Mouse (Mus musculus) stomach, embryonic 16.5 days (tissue): ENCODE results near the gene Nbl1. TPM values are rescaled to one million over a fixed set of nuclear protein-coding genes. Genes with fewer than 3 reads are reported as not detected.

ENCODE experiments used
- ATAC-seq: fragments of 200-750 bp; cut with Nextera tagmentation; 2 replicates; pipeline ENCODE4 v1.8.0; 2017; ENCODE audit warnings: moderate number of reproducible peaks, moderate TSS enrichment; ENCODE audit not compliant: insufficient read depth, low FRiP score
- H3K27ac ChIP-seq: fragments of 300-500 bp; sonication (generic); 2 replicates; pipeline ENCODE4 v1.5.1; 2014; ENCODE audit warnings: low read length
- H3K27me3 ChIP-seq: fragments of 300-500 bp; sonication (generic); 2 replicates; pipeline ENCODE4 v1.6.1; 2014; ENCODE audit warnings: low read length, control low read depth, mixed read lengths; ENCODE audit not compliant: control insufficient read depth, insufficient read depth
- H3K36me3 ChIP-seq: fragments of 300-500 bp; sonication (generic); 2 replicates; pipeline ENCODE4 v1.6.1; 2014; ENCODE audit warnings: low read length; ENCODE audit not compliant: control insufficient read depth, insufficient read depth
- H3K4me1 ChIP-seq: fragments of 300-500 bp; sonication (generic); 2 replicates; pipeline ENCODE4 v1.6.1; 2014; ENCODE audit warnings: low read length, control low read depth, mixed read lengths; ENCODE audit not compliant: control insufficient read depth, insufficient read depth
- H3K4me2 ChIP-seq: fragments of 300-500 bp; sonication (generic); 2 replicates; pipeline ENCODE4 v1.6.1; 2014; ENCODE audit warnings: low read depth, low read length, mixed read lengths
- H3K4me3 ChIP-seq: fragments of 300-500 bp; sonication (generic); replicated peaks from 2 replicates; pipeline ENCODE4 v1.5.1; 2014; ENCODE audit warnings: mild to moderate bottlenecking, low read length
- H3K9ac ChIP-seq: fragments of 300-500 bp; sonication (generic); 2 replicates; pipeline ENCODE4 v1.6.1; 2014; ENCODE audit warnings: low read length
- H3K9me3 ChIP-seq: fragments of 300-500 bp; sonication (generic); replicated peaks from 2 replicates; pipeline ENCODE4 v1.6.1; 2016; ENCODE audit warnings: low read length, control low read depth; ENCODE audit not compliant: control insufficient read depth
- WGBS: fragments of 180-500 bp; shearing (Covaris S2); extraction: QIAGEN DNeasy Blood & Tissue Kit; methylation state at CpG from one replicate; pipeline ENCODE4 v1.1.7; 2014; 5-methylcytosine and 5-hydroxymethylcytosine counted together
- polyA plus RNA-seq: library from polyadenylated mRNA; unstranded; fragments of >200 nt; fragmentation: Nextera tagmentation; extraction: Ambion mirVana; gene quantifications from 2 replicates; pipeline ENCODE4 v1.2.1, GENCODE M21; 2015

Gene Nbl1
- polyA plus RNA-seq, 1 experiment from 2014 or later = 48.8 TPM

- H3K9me3 ChIP-seq = no peaks in the 10 kb centered on the region
- no peak overlapping the region for H3K27ac ChIP-seq
- WGBS = 84% methylated on average over 5 of the region's 5 CpGs
- no peak for ATAC-seq
- no peaks in the 10 kb centered on the region for H3K4me1 ChIP-seq
- no peak overlapping the region for H3K4me3 ChIP-seq
- no peaks in the 10 kb centered on the region for H3K36me3 ChIP-seq
- H3K4me2 ChIP-seq = no peak overlapping the region
- no peaks in the 10 kb centered on the region for H3K27me3 ChIP-seq
- no peak overlapping the region for H3K9ac ChIP-seq
Observed at GRCm38 (mm10) chr4:139058029-139058428, 34.8 kb downstream of the Nbl1 start.

- WGBS = 71% methylated on average over 5 of the region's 5 CpGs
- ATAC-seq = no peak
- Histone ChIP-seq H3K4me3 (no peak overlapping the region), H3K4me1 (no peaks in the 10 kb centered on the region), H3K4me2 (no peak overlapping the region), H3K27me3 (no peaks in the 10 kb centered on the region), H3K27ac (no peak overlapping the region), H3K9ac (no peak overlapping the region), H3K9me3 (no peaks in the 10 kb centered on the region), H3K36me3 (no peaks in the 10 kb centered on the region)
Observed at GRCm38 (mm10) chr4:139057291-139057690, 35.5 kb downstream of the Nbl1 start.

- Histone ChIP-seq H3K27ac (no peak overlapping the region), H3K4me2 (no peak overlapping the region), H3K36me3 (no peaks in the 10 kb centered on the region), H3K27me3 (no peaks in the 10 kb centered on the region), H3K9me3 (no peaks in the 10 kb centered on the region), H3K4me3 (no peak overlapping the region), H3K9ac (no peak overlapping the region), H3K4me1 (no peaks in the 10 kb centered on the region)
- WGBS = 59% methylated on average over 3 of the region's 3 CpGs
- no peak for ATAC-seq
Observed at GRCm38 (mm10) chr4:139055744-139056143, 37.0 kb downstream of the Nbl1 start.

GRCm38 (mm10) chr4:139055336-139055735 is 37.5 kb downstream of the Nbl1 start:
- no peaks in the 10 kb centered on the region for H3K36me3 ChIP-seq
- H3K4me2 ChIP-seq = no peak overlapping the region
- no peak overlapping the region for H3K4me3 ChIP-seq
- no peak overlapping the region for H3K27ac ChIP-seq
- ATAC-seq = no peak
- H3K27me3 ChIP-seq = no peaks in the 10 kb centered on the region
- WGBS = 80% methylated on average over 4 of the region's 4 CpGs
- no peak overlapping the region for H3K9ac ChIP-seq
- no peaks in the 10 kb centered on the region for H3K9me3 ChIP-seq
- no peaks in the 10 kb centered on the region for H3K4me1 ChIP-seq

- no peak overlapping the region for H3K4me2 ChIP-seq
- H3K4me3 ChIP-seq = no peak overlapping the region
- H3K27me3 ChIP-seq = no peaks in the 10 kb centered on the region
- H3K9ac ChIP-seq = no peak overlapping the region
- ATAC-seq = no peak
- H3K36me3 ChIP-seq = no peaks in the 10 kb centered on the region
- H3K27ac ChIP-seq = no peak overlapping the region
- no peaks in the 10 kb centered on the region for H3K4me1 ChIP-seq
- no peaks in the 10 kb centered on the region for H3K9me3 ChIP-seq
- WGBS = 52% methylated on average over 9 of the region's 9 CpGs
Observed at GRCm38 (mm10) chr4:139054300-139054923, 38.4 kb downstream of the Nbl1 start.

GRCm38 (mm10) chr4:139053391-139053790 is 39.4 kb downstream of the Nbl1 start:
- H3K4me3 ChIP-seq = no peak overlapping the region
- 43% methylated on average over 5 of the region's 5 CpGs for WGBS
- no peak overlapping the region for H3K27ac ChIP-seq
- no peaks in the 10 kb centered on the region for H3K9me3 ChIP-seq
- H3K9ac ChIP-seq = no peak overlapping the region
- no peaks in the 10 kb centered on the region for H3K4me1 ChIP-seq
- no peak overlapping the region for H3K4me2 ChIP-seq
- no peaks in the 10 kb centered on the region for H3K36me3 ChIP-seq
- H3K27me3 ChIP-seq = no peaks in the 10 kb centered on the region
- no peak for ATAC-seq

- Histone ChIP-seq H3K4me1 (no peaks in the 10 kb centered on the region), H3K9ac (no peak overlapping the region), H3K4me2 (no peak overlapping the region), H3K4me3 (no peak overlapping the region), H3K9me3 (no peaks in the 10 kb centered on the region), H3K27me3 (no peaks in the 10 kb centered on the region), H3K27ac (no peak overlapping the region), H3K36me3 (no peaks in the 10 kb centered on the region)
- WGBS = 85% methylated on average over 7 of the region's 7 CpGs
- ATAC-seq = no peak
Observed at GRCm38 (mm10) chr4:139052796-139053195, 40.0 kb downstream of the Nbl1 start.

GRCm38 (mm10) chr4:139048518-139048917 is 44.3 kb downstream of the Nbl1 start:
- Histone ChIP-seq H3K36me3 (no peaks in the 10 kb centered on the region), H3K4me2 (no peak overlapping the region), H3K27ac (no peak overlapping the region), H3K4me3 (no peak overlapping the region), H3K27me3 (no peaks in the 10 kb centered on the region), H3K9me3 (peaks cover 4% of the 10 kb centered on the region; the same call in 1 of the 2 replicates), H3K9ac (no peak overlapping the region), H3K4me1 (no peaks in the 10 kb centered on the region)
- no peak for ATAC-seq
- WGBS = 79% methylated on average over 6 of the region's 6 CpGs

GRCm38 (mm10) chr4:139046354-139046753 is 46.4 kb downstream of the Nbl1 start:
- Histone ChIP-seq H3K4me3 (no peak overlapping the region), H3K9ac (no peak overlapping the region), H3K36me3 (no peaks in the 10 kb centered on the region), H3K9me3 (peaks cover 4% of the 10 kb centered on the region; the same call in 1 of the 2 replicates), H3K27me3 (no peaks in the 10 kb centered on the region), H3K4me1 (no peaks in the 10 kb centered on the region), H3K4me2 (no peak overlapping the region), H3K27ac (no peak overlapping the region)
- ATAC-seq = no peak
- WGBS = 76% methylated on average over 5 of the region's 5 CpGs
